20 mouse cellular contexts compared by ENCODE assay signal in genomic region chr7:25432381-25432780, GRCm38 (mm10). TPM values are rescaled to one million over a fixed set of nuclear protein-coding genes. Genes with fewer than 3 reads are reported as not detected.
A peak's percentile ranks its signal among the peaks of the same experiment; 100 is the strongest.
DNase-seq lines count a peak whose midpoint lies in the region; ATAC-seq and TF ChIP-seq lines count a peak whose summit lies in the region.
"Had no signal": no experiment of that assay in that cellular context is flagged by ENCODE, and none has a peak within 500 bp of the region (broad histone marks: within the 10 kb centered on the region; RNA-seq: fewer than 3 reads in every experiment).

No protein-coding gene starts in this region.

- no peaks in the 10 kb centered on the region for H3K4me1 ChIP-seq in heart, postnatal 0 days (ENCODE audit: control insufficient read depth, insufficient read depth)
- no peaks in the 10 kb centered on the region for H3K4me1 ChIP-seq in midbrain, embryonic 11.5 days (ENCODE audit: control insufficient read depth, insufficient read depth, low read length)
- no peaks in the 10 kb centered on the region for H3K4me1 ChIP-seq in midbrain, postnatal 0 days (ENCODE audit: insufficient read depth, low read length)
- peaks cover 23% of the 10 kb centered on the region for H3K4me1 ChIP-seq in intestine, embryonic 15.5 days (replicated peaks)

- H3K27me3 ChIP-seq in heart, postnatal 0 days (ENCODE audit: control insufficient read depth, insufficient read depth, low read length): no peaks in the 10 kb centered on the region
- H3K27me3 ChIP-seq in midbrain, embryonic 11.5 days (ENCODE audit: control insufficient read depth, insufficient read depth, low read length): no peaks in the 10 kb centered on the region
- no peaks in the 10 kb centered on the region for H3K27me3 ChIP-seq in midbrain, postnatal 0 days (ENCODE audit: insufficient read depth, low read length)
- H3K27me3 ChIP-seq in intestine, embryonic 15.5 days (replicated peaks): no peaks in the 10 kb centered on the region
- H3K27me3 ChIP-seq: limb, embryonic 12.5 days; megakaryocyte, embryonic 14.5 days had no signal

- ATAC-seq in heart, postnatal 0 days (ENCODE audit: insufficient read depth, low read depth): no peak
- no peak for ATAC-seq in midbrain, embryonic 11.5 days (ENCODE audit: low FRiP score)
- no peak for ATAC-seq in midbrain, postnatal 0 days (ENCODE audit: low FRiP score)
- ATAC-seq in intestine, embryonic 15.5 days: no peak
- ATAC-seq in inflammation-experienced regulatory T-cells, adult 6 months: no peak
- ATAC-seq: hindbrain, embryonic 16.5 days had no signal

- peak overlapping the region; percentile 72 for H3K27ac ChIP-seq in heart, postnatal 0 days (ENCODE audit: low read depth)
- no peak overlapping the region for H3K27ac ChIP-seq in midbrain, embryonic 11.5 days (ENCODE audit: low read depth, low read length)
- no peak overlapping the region for H3K27ac ChIP-seq in midbrain, postnatal 0 days (ENCODE audit: low read depth, low read length)
- H3K27ac ChIP-seq in intestine, embryonic 15.5 days: peak overlapping the region; percentile 37; the same call in 1 of the 2 replicates

- no peak for TF ChIP-seq EP300 in heart, postnatal 0 days (IDR thresholded peaks at IDR 0.05; ENCODE audit: low read depth)

- no peak for DNase-seq in heart, postnatal 0 days (ENCODE audit: low spot score)
- no peak for DNase-seq in heart, postnatal 36 days
- DNase-seq in midbrain, embryonic 11.5 days (ENCODE audit: low spot score, missing footprints): peak; percentile 62
- DNase-seq in midbrain, postnatal 0 days (ENCODE audit: low spot score): no peak
- DNase-seq in adrenal gland, postnatal 36 days: no peak
- DNase-seq in retina, postnatal 1 day: no peak
- DNase-seq: adrenal gland, postnatal 25 days; cerebellum, adult 11 months; cerebellum, postnatal 36 days; gastrocnemius, postnatal 36 days; lung, adult 2 months had no signal

- H3K9me3 ChIP-seq in heart, postnatal 0 days (replicated peaks; ENCODE audit: control insufficient read depth, low read length): no peaks in the 10 kb centered on the region
- no peaks in the 10 kb centered on the region for H3K9me3 ChIP-seq in midbrain, embryonic 11.5 days (ENCODE audit: control insufficient read depth, low read length)
- H3K9me3 ChIP-seq in midbrain, postnatal 0 days (ENCODE audit: low read length): no peaks in the 10 kb centered on the region
- no peaks in the 10 kb centered on the region for H3K9me3 ChIP-seq in intestine, embryonic 15.5 days
- H3K9me3 ChIP-seq: limb, embryonic 12.5 days; megakaryocyte, embryonic 14.5 days had no signal

- H3K4me2 ChIP-seq in heart, postnatal 0 days (ENCODE audit: low read depth, low read length): no peak overlapping the region
- H3K4me2 ChIP-seq in midbrain, embryonic 11.5 days: no peak overlapping the region
- H3K4me2 ChIP-seq in midbrain, postnatal 0 days (ENCODE audit: low read depth, low read length, poor library complexity, severe bottlenecking): no peak overlapping the region
- no peak overlapping the region for H3K4me2 ChIP-seq in intestine, embryonic 15.5 days (replicated peaks)
- H3K4me2 ChIP-seq: limb, embryonic 12.5 days had no signal

- intact Hi-C loops in heart, postnatal 36 days (cut with DNase I): no loop called here

- no peak overlapping the region for H3K4me3 ChIP-seq in heart, postnatal 0 days (ENCODE audit: low read depth, low read length)
- H3K4me3 ChIP-seq in midbrain, embryonic 11.5 days (ENCODE audit: low read depth, low read length): no peak overlapping the region
- H3K4me3 ChIP-seq in midbrain, postnatal 0 days (ENCODE audit: low read depth, low read length): no peak overlapping the region
- H3K4me3 ChIP-seq in intestine, embryonic 15.5 days (replicated peaks): no peak overlapping the region
- H3K4me3 ChIP-seq: limb, embryonic 12.5 days; megakaryocyte, embryonic 14.5 days had no signal

- TF ChIP-seq CTCF in heart, postnatal 0 days (IDR thresholded peaks at IDR 0.05; ENCODE audit: low read depth): no peak
- TF ChIP-seq CTCF in midbrain, postnatal 0 days (IDR thresholded peaks at IDR 0.05): no peak

- whole genome bisulfite sequencing in heart, postnatal 0 days: 77% methylated on average over 6 of the region's 6 CpGs
- WGBS in midbrain, embryonic 11.5 days: 91% methylated on average over 6 of the region's 6 CpGs
- WGBS in midbrain, postnatal 0 days: 94% methylated on average over 6 of the region's 6 CpGs
- 88% methylated on average over 6 of the region's 6 CpGs for WGBS in intestine, embryonic 15.5 days

- no peaks in the 10 kb centered on the region for H3K36me3 ChIP-seq in heart, postnatal 0 days (replicated peaks; ENCODE audit: control insufficient read depth, insufficient read depth, low read length)
- no peaks in the 10 kb centered on the region for H3K36me3 ChIP-seq in midbrain, embryonic 11.5 days (ENCODE audit: control insufficient read depth, insufficient read depth, low read length)
- no peaks in the 10 kb centered on the region for H3K36me3 ChIP-seq in midbrain, postnatal 0 days (ENCODE audit: insufficient read depth, low read length)
- no peaks in the 10 kb centered on the region for H3K36me3 ChIP-seq in intestine, embryonic 15.5 days
- H3K36me3 ChIP-seq: limb, embryonic 12.5 days had no signal

- H3K9ac ChIP-seq in heart, postnatal 0 days (replicated peaks; ENCODE audit: low read depth, low read length): no peak overlapping the region
- H3K9ac ChIP-seq in midbrain, embryonic 11.5 days (ENCODE audit: low read length): no peak overlapping the region
- no peak overlapping the region for H3K9ac ChIP-seq in midbrain, postnatal 0 days (replicated peaks; ENCODE audit: low read length, poor library complexity, severe bottlenecking)
- H3K9ac ChIP-seq in intestine, embryonic 15.5 days: no peak overlapping the region
- H3K9ac ChIP-seq: limb, embryonic 12.5 days had no signal

RNA-seq across cellular contexts. Expression of gene Cxcl17, which starts 19.7 kb away (rescaled TPM):
- not detected in 2 replicates for total RNA-seq in heart, postnatal 0 days (2014; rRNA removed; ENCODE audit: low replicate concordance)
- polyA plus RNA-seq in heart, postnatal 0 days (2015; fragmentation: Nextera tagmentation; extraction: Ambion mirVana): 0.42 and 1.1 TPM in 2 replicates
- not detected for total RNA-seq in heart, postnatal 36 days (2021)
- 0.18 and 0.22 TPM in 2 replicates for polyA plus RNA-seq in midbrain, embryonic 11.5 days (2014; fragmentation: Nextera tagmentation; extraction: Ambion mirVana)
- total RNA-seq in midbrain, postnatal 0 days (2014; rRNA removed): not detected in 2 replicates
- polyA plus RNA-seq in midbrain, postnatal 0 days (2015; fragmentation: Nextera tagmentation; extraction: Ambion mirVana): 0.38 and 0.57 TPM in 2 replicates
- polyA plus RNA-seq in intestine, embryonic 15.5 days (2015; fragmentation: Nextera tagmentation; extraction: Ambion mirVana): 0.45 TPM in 1 of 2 replicates, not detected in the other
- not detected for polyA plus RNA-seq in inflammation-experienced regulatory T-cells, adult 6 months (2017; shearing (Covaris generic))
- total RNA-seq in adrenal gland, postnatal 36 days (2021): not detected
- total RNA-seq: adrenal gland, postnatal 25 days; gastrocnemius, postnatal 36 days; left cerebral cortex, adult 18-20 months; MEL; monocyte, adult 5-6 weeks had no signal
- polyA plus RNA-seq: embryonic facial prominence, embryonic 11.5 days had no signal

RNA-seq across cellular contexts. Expression of gene Lipe, which starts 33.9 kb away (rescaled TPM):
- 23.5 and 31.1 TPM in 2 replicates for total RNA-seq in heart, postnatal 0 days (2014; rRNA removed; ENCODE audit: low replicate concordance)
- polyA plus RNA-seq in heart, postnatal 0 days (2015; fragmentation: Nextera tagmentation; extraction: Ambion mirVana): 19.3 and 21.5 TPM in 2 replicates
- total RNA-seq in heart, postnatal 36 days (2021): 10 to 100 TPM; 53.3 to 57.8 TPM
- polyA plus RNA-seq in midbrain, embryonic 11.5 days (2014; fragmentation: Nextera tagmentation; extraction: Ambion mirVana): 1.7 and 2.3 TPM in 2 replicates
- 10.6 and 11.6 TPM in 2 replicates for total RNA-seq in midbrain, postnatal 0 days (2014; rRNA removed)
- 6.9 and 7.6 TPM in 2 replicates for polyA plus RNA-seq in midbrain, postnatal 0 days (2015; fragmentation: Nextera tagmentation; extraction: Ambion mirVana)
- polyA plus RNA-seq in intestine, embryonic 15.5 days (2015; fragmentation: Nextera tagmentation; extraction: Ambion mirVana): 7.0 and 8.8 TPM in 2 replicates
- 10 to 100 TPM in 2 of 3 experiments, 1 to 10 TPM in 1; 9.0 to 11.0 (median 10.1) TPM for polyA plus RNA-seq in inflammation-experienced regulatory T-cells, adult 6 months (2017; shearing (Covaris generic))
- 100 to 1,000 TPM; 342 to 355 TPM for total RNA-seq in adrenal gland, postnatal 36 days (2021)

RNA-seq across cellular contexts. Expression of gene Ceacam1, which starts 45.0 kb away (rescaled TPM):
- 4.9 and 12.8 TPM in 2 replicates for total RNA-seq in heart, postnatal 0 days (2014; rRNA removed; ENCODE audit: low replicate concordance)
- 4.7 and 5.5 TPM in 2 replicates for polyA plus RNA-seq in heart, postnatal 0 days (2015; fragmentation: Nextera tagmentation; extraction: Ambion mirVana)
- 10 to 100 TPM; 12.0 to 15.8 TPM for total RNA-seq in heart, postnatal 36 days (2021)
- 0.45 and 0.54 TPM in 2 replicates for polyA plus RNA-seq in midbrain, embryonic 11.5 days (2014; fragmentation: Nextera tagmentation; extraction: Ambion mirVana)
- total RNA-seq in midbrain, postnatal 0 days (2014; rRNA removed): 1.4 and 2.9 TPM in 2 replicates
- 0.84 and 0.94 TPM in 2 replicates for polyA plus RNA-seq in midbrain, postnatal 0 days (2015; fragmentation: Nextera tagmentation; extraction: Ambion mirVana)
- polyA plus RNA-seq in intestine, embryonic 15.5 days (2015; fragmentation: Nextera tagmentation; extraction: Ambion mirVana): 31.4 and 32.3 TPM in 2 replicates
- polyA plus RNA-seq in inflammation-experienced regulatory T-cells, adult 6 months (2017; shearing (Covaris generic)): under 1 TPM in 1 of 3 experiments, not detected in 2; 0.54 TPM
- total RNA-seq in adrenal gland, postnatal 36 days (2021): 10 to 100 TPM in 1 of 2 experiments, 1 to 10 TPM in 1; 9.6 to 19.9 TPM

Comparison
In these comparisons a context has a peak if more than half of its experiments do, and no peak if none do; other contexts are left out.
1. H3K27ac ChIP-seq: peak in heart, postnatal 0 days (single experiment) and intestine, embryonic 15.5 days (single experiment); none in midbrain, embryonic 11.5 days (single experiment) and midbrain, postnatal 0 days (single experiment).